Mouse (Mus musculus): ENCODE measurements around the gene Baiap2l1. TPM values are rescaled to one million over a fixed set of nuclear protein-coding genes. Genes with fewer than 3 reads are reported as not detected.

Baiap2l1 gene
- polyA plus RNA-seq, 1 experiment from 2014 or later, result 1.7 TPM

DNA sequence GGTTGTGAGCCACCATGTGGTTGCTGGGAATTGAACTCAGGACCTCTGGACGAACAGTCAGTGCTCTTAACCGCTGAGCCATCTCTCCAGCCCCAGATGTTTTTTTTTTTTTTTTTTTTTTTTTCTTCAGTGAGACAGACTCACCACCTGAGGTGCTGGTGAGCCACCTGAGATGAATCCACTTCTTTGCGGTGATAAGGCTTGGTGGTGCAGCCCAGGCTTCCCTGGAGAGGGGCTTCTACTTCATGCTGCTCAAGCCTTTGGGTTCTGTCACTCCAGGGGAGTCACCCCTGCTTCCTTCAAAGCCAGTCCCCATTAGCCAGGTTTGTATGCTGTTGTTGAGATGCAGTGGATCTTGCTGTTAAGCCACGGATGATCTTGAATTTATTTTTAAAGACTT, 104.7 kb downstream of the Baiap2l1 start:
- WGBS, result 79% methylated on average over 4 of the region's 4 CpGs
- H3K4me3 ChIP-seq, result no peak overlapping the region
- H3K36me3 ChIP-seq, result no peaks in the 10 kb centered on the region
- no peak overlapping the region for H3K27ac ChIP-seq (replicated peaks)
- H3K4me1 ChIP-seq, result peaks cover 27% of the 10 kb centered on the region
- H3K4me2 ChIP-seq (replicated peaks), result no peak overlapping the region
- no peak for ATAC-seq (replicated peaks)
- no peaks in the 10 kb centered on the region for H3K27me3 ChIP-seq
- no peaks in the 10 kb centered on the region for H3K9me3 ChIP-seq
- no peak overlapping the region for H3K9ac ChIP-seq (replicated peaks)

DNA sequence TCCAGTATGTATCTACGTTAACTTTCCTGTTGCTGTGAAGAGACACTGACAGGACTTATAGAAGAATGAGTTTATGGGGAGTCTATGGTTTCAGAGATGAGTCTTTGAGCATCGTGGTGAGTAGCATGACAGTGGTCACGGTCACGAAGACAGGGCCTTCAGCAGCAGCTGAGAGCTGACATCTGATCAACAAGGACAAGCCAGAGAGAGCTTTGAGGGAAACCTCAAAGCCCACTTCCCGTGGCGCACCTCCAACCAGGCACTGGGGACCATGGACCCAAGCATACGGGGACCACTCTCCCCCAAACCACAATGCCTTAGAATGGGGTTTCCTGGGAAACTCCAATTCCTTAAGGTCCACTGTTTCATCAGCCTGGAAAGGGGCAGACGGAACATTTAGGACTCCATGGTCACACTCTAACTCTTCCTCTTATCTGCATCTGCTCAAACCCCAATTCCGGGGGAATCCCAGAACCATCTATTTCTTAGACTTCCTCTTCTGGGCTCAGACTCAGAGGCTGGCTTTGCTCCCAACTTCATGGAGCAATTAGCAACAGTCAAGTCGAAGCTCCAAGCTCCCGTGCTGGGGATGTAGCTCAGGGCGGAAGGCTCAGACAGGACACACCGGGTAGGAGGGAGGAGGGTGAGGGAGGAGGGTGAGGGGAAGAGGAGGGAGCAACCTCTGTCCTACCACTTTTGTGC, 105.9 kb downstream of the Baiap2l1 start:
- 87% methylated on average over 13 of the region's 13 CpGs for WGBS
- Histone ChIP-seq H3K4me2 (replicated peaks) (no peak overlapping the region), H3K27ac (replicated peaks) (no peak overlapping the region), H3K27me3 (no peaks in the 10 kb centered on the region), H3K4me3 (no peak overlapping the region), H3K9ac (replicated peaks) (no peak overlapping the region), H3K4me1 (peaks cover 15% of the 10 kb centered on the region), H3K36me3 (no peaks in the 10 kb centered on the region), H3K9me3 (no peaks in the 10 kb centered on the region)
- ATAC-seq (replicated peaks), result no peak

DNA sequence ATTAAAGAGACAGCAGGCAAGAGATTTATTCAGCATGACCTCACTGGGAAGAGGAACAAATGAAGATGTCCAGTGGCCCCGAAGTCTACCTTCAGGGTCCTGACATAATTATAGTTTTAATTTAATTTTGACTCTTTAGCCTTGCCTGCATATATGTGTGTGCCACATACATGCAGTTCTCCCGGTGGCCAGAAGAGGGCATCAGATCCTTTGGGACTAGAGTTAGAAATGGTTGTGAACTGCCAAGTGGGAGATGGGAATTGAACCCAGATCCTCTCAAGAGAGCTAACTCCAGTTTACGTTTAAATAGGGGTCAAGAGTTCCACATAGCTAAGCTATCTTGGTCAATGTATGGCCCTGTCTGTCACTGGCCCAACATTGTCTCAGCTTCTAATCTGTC, 108.0 kb downstream of the Baiap2l1 start:
- Histone ChIP-seq H3K27ac (replicated peaks) (no peak overlapping the region), H3K9me3 (no peaks in the 10 kb centered on the region), H3K9ac (replicated peaks) (no peak overlapping the region), H3K4me3 (no peak overlapping the region), H3K27me3 (no peaks in the 10 kb centered on the region), H3K4me1 (peaks cover 6% of the 10 kb centered on the region), H3K36me3 (no peaks in the 10 kb centered on the region), H3K4me2 (replicated peaks) (no peak overlapping the region)
- whole genome bisulfite sequencing, result 90% methylated on average over 3 of the region's 3 CpGs
- ATAC-seq (replicated peaks), result no peak

DNA sequence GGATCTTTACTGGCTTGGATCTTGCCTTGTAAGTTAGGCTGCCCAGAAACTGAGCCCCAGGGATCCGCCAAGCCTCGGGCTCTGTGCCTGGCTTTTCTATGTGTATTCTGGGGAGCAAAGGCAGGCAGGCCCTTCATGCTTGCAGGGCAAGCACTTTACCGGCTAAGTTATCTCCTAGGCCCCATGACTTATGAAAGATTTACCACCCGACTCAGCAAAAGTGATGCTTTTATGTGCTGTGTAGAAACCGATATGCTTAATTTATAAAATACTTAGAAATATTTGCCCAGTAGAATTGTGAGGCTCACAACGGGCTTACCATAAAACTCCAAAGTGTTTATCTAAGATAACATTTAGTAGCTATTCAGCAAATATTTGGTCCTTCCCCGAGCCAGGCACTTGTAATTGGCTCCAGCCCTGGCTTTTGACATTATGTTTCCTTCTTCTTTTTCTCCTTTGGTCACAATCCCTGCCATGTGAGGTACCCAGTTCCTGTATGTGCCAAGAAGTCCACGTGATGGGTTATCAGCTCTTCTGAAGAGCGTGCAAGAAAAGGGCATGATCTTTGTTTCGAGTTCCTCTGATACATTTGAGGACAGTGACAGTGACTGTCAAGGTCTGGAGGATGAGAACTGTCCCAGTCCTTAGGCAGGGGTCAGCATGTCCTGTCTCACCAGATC, 109.9 kb downstream of the Baiap2l1 start:
- Histone ChIP-seq H3K4me3 (no peak overlapping the region), H3K4me1 (no peaks in the 10 kb centered on the region), H3K27ac (replicated peaks) (no peak overlapping the region), H3K36me3 (no peaks in the 10 kb centered on the region), H3K9ac (replicated peaks) (no peak overlapping the region), H3K9me3 (no peaks in the 10 kb centered on the region), H3K4me2 (replicated peaks) (no peak overlapping the region), H3K27me3 (no peaks in the 10 kb centered on the region)
- no peak for ATAC-seq (replicated peaks)
- 85% methylated on average over 10 of the region's 10 CpGs for WGBS

DNA sequence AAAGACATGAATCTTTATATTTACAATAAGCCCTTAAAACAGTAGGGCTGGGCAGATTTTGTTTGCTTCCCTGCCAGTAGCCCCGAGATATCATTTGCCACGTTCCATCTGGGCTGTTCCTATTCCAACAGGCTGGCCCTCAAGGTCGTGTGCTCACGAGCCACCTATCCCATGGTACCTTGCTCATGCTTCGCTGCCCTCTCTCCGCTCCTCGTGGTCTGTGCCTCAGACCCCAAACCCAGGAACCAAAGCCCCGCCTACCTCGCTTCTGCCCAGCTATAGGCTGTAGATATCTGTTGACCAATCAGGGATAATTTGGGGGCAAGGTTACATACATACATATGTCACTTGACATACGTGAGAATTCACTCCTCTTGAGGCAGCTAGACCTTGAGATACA, 110.6 kb downstream of the Baiap2l1 start:
- H3K4me3 ChIP-seq, result no peak overlapping the region
- no peaks in the 10 kb centered on the region for H3K36me3 ChIP-seq
- H3K4me1 ChIP-seq, result no peaks in the 10 kb centered on the region
- H3K27me3 ChIP-seq, result no peaks in the 10 kb centered on the region
- 79% methylated on average over 10 of the region's 10 CpGs for WGBS
- ATAC-seq (replicated peaks), result no peak
- H3K4me2 ChIP-seq (replicated peaks), result no peak overlapping the region
- H3K27ac ChIP-seq (replicated peaks), result no peak overlapping the region
- no peak overlapping the region for H3K9ac ChIP-seq (replicated peaks)
- no peaks in the 10 kb centered on the region for H3K9me3 ChIP-seq

DNA sequence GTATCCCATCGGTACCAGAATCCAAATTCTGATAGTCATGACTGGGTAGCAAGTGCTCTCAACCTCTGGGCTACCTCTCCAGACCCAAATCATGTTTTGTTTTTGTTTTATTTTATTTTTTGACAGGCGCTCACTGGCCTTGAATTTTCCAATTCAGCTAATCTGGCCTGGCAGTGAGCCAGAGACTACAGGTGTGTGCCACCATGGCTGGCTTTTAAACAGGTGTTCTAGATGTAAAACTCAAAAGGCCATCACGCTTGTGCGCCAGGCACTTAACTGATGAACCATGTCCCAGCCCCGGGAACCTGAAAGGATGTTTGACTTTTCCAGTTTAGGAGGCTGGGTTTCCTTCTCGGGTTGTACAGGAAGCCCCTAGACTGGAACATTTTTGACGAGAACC, 111.2 kb downstream of the Baiap2l1 start:
- H3K9ac ChIP-seq (replicated peaks), result no peak overlapping the region

DNA sequence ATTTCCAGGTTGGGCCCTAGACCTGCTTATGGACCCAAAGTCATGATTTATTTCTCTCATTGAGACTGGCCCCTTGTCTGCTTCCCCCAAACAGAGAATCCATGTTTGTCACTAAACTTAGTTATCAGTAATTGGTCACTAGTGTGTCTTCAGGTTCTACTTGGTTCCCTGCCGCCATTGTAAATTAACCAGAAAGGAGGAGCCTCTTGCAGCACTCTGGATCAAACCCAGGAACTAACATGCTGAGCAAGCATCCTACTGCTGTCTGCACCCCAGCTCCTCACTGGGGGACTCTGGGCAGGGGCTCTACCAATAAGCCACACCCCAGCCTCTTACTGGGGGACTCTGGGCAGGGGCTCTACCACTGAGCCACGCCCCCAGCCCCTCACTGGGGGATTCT, 112.3 kb downstream of the Baiap2l1 start:
- H3K9me3 ChIP-seq, result no peaks in the 10 kb centered on the region
- no peak overlapping the region for H3K9ac ChIP-seq (replicated peaks)
- no peaks in the 10 kb centered on the region for H3K4me1 ChIP-seq
- H3K27ac ChIP-seq (replicated peaks), result no peak overlapping the region
- ATAC-seq (replicated peaks), result no peak
- 67% methylated on average over 2 of the region's 2 CpGs for WGBS
- H3K4me2 ChIP-seq (replicated peaks), result no peak overlapping the region
- H3K27me3 ChIP-seq, result no peaks in the 10 kb centered on the region
- no peaks in the 10 kb centered on the region for H3K36me3 ChIP-seq
- H3K4me3 ChIP-seq, result no peak overlapping the region

More for the DNA sequence above, 111.2 kb downstream of the Baiap2l1 start:
- Histone ChIP-seq H3K27ac (replicated peaks) (no peak overlapping the region), H3K4me3 (no peak overlapping the region), H3K36me3 (no peaks in the 10 kb centered on the region), H3K27me3 (no peaks in the 10 kb centered on the region), H3K9me3 (no peaks in the 10 kb centered on the region), H3K4me1 (no peaks in the 10 kb centered on the region), H3K4me2 (replicated peaks) (no peak overlapping the region)
- no peak for ATAC-seq (replicated peaks)
- WGBS, result 85% methylated on average over 7 of the region's 7 CpGs

DNA sequence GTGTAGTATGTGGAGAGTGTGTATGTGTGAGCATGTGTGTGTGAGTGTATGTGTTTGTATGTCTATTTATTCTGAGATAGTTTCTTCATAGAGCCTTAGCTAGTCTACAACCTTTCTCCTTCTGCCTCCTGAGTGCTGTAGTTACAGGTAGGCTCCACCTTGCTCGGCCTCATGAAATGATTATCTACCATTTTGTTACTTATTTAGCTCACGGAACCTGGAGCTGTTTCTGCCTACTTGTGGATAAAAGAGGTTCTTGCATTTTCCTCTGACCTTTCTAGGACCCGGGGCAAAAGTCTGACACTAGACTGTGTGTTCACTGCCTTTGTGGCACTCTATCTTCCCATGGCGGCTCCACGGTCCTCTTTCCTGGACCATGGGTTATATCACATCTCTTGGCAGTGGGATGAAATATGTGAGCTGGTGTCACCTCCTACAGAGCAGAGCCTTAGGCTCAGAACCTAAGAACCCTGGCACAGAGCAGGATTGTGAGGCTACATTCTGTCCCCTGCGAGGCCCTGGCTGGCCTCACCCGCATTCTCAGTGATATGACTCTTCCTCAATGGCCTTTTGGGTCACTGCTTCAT, 113.9 kb downstream of the Baiap2l1 start, which contains the start of gene Bri3:
Bri3 (plus strand) TSS at position 537 of the 587 bp plus-strand sequence.
- no peaks in the 10 kb centered on the region for H3K36me3 ChIP-seq
- H3K9me3 ChIP-seq, result no peaks in the 10 kb centered on the region
- no peak within 1 kb of the TSS for H3K9ac ChIP-seq (replicated peaks)
- WGBS, result 95% methylated on average over 7 of the region's 7 CpGs
- no peak for ATAC-seq (replicated peaks)
- H3K4me2 ChIP-seq (replicated peaks), result no peak within 1 kb of the TSS
- H3K4me3 ChIP-seq, result no peak within 1 kb of the TSS
- no peaks in the 10 kb centered on the region for H3K4me1 ChIP-seq
- H3K27me3 ChIP-seq, result no peaks in the 10 kb centered on the region
- H3K27ac ChIP-seq (replicated peaks), result no peak within 1 kb of the TSS

DNA sequence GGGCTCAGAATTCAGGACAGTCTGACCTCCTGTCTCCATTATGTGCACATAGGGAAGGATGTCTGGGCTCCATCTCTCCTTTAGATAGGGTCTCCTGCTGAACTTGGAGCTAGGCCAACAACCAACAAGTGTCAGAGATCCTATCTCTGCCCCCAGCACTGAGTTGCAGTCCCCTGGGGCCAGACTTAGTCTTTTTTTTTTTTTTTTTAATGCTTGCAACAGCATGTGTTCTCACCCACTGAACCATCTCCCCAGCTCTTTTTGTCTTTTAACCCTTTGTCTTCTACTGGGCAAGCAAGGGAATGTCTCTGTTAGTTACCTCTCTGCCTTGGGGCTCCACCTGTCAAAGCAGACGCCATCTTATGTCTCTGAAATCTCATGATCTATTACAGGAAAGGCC, 118.9 kb downstream of the Baiap2l1 start:
- no peak for ATAC-seq (replicated peaks)
- Histone ChIP-seq H3K27ac (replicated peaks) (no peak overlapping the region), H3K4me1 (no peaks in the 10 kb centered on the region), H3K36me3 (no peaks in the 10 kb centered on the region), H3K9me3 (no peaks in the 10 kb centered on the region), H3K4me2 (replicated peaks) (no peak overlapping the region), H3K27me3 (no peaks in the 10 kb centered on the region), H3K9ac (replicated peaks) (no peak overlapping the region), H3K4me3 (no peak overlapping the region)
- WGBS, result 90% methylated on average over 1 of the region's 1 CpGs

DNA sequence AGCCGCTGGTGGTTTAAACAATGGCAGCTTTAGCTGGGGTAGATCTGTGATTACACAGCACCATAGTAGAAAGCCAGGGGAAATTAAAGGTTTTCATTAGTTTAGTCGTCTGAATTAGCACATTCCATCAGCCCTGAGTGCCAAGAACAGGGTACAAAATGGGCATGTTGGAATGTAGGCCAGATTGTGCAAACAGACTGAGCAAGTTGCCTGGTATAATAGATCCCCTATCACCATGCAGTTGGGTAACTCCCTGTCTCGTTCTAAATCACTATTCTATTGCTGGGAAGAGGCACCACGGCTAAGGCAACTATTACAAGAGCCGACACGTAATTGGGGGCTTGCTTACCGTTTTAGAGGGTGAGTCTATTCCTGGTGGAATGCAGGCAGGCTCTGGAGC, 123.2 kb downstream of the Baiap2l1 start:
- Histone ChIP-seq H3K4me3 (no peak overlapping the region), H3K4me2 (replicated peaks) (no peak overlapping the region), H3K9me3 (no peaks in the 10 kb centered on the region), H3K27ac (replicated peaks) (no peak overlapping the region), H3K36me3 (no peaks in the 10 kb centered on the region), H3K9ac (replicated peaks) (no peak overlapping the region), H3K4me1 (no peaks in the 10 kb centered on the region), H3K27me3 (no peaks in the 10 kb centered on the region)
- ATAC-seq (replicated peaks), result no peak
- 74% methylated on average over 7 of the region's 7 CpGs for WGBS

DNA sequence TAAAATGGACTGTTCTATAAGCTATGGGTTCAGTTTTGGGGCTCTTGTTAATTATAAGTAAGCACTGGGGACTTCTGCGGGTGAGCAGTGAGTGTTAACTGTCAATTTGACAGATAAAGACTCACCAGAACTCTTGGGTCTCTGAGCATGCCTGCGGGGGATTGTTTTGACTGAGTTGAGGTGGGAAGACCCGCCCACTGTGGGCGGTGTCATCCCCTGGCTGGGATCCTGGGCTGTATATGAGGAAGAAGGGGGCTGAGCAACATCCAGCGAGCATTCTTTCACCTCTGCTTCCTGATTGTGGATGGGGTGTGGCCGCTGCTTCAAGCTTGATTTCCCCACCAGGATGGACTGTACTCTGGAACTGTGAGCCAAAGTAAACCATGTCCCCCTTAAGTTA, 123.7 kb downstream of the Baiap2l1 start:
- Histone ChIP-seq H3K4me2 (replicated peaks) (no peak overlapping the region), H3K27me3 (no peaks in the 10 kb centered on the region), H3K9ac (replicated peaks) (no peak overlapping the region), H3K4me3 (no peak overlapping the region), H3K36me3 (no peaks in the 10 kb centered on the region), H3K4me1 (no peaks in the 10 kb centered on the region), H3K9me3 (no peaks in the 10 kb centered on the region), H3K27ac (replicated peaks) (no peak overlapping the region)
- WGBS, result 78% methylated on average over 6 of the region's 6 CpGs
- no peak for ATAC-seq (replicated peaks)

DNA sequence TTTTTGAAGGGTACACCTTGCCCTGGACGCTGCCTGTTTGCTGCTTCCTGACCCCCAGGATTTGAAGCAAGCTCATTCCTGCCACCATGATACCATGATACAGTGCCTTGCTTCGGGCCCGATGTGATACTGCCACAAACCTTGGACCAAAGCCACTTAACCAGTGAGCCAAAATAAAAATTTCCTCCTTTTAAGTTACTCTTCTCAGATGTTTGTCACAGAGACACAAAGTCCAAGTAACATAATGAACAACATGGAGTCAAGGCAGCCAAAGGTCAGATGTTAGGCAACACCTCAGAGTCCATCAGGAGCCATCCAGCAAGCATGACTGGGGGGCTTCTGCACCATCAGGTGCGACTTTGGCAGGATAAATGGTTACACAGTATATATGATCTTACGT, 125.4 kb downstream of the Baiap2l1 start:
- 87% methylated on average over 5 of the region's 5 CpGs for WGBS
- no peaks in the 10 kb centered on the region for H3K36me3 ChIP-seq
- H3K4me1 ChIP-seq, result no peaks in the 10 kb centered on the region
- H3K27ac ChIP-seq (replicated peaks), result no peak overlapping the region
- no peaks in the 10 kb centered on the region for H3K27me3 ChIP-seq
- no peak overlapping the region for H3K4me2 ChIP-seq (replicated peaks)
- H3K9ac ChIP-seq (replicated peaks), result no peak overlapping the region
- no peak for ATAC-seq (replicated peaks)
- H3K9me3 ChIP-seq, result no peaks in the 10 kb centered on the region
- H3K4me3 ChIP-seq, result no peak overlapping the region
